Mouse (Mus musculus) lung, embryonic 15.5 days (tissue): ENCODE measurements around the gene N4bp3. TPM values are rescaled to one million over a fixed set of nuclear protein-coding genes. Genes with fewer than 3 reads are reported as not detected.
"Not testable (repeated sequence)": the region's sequence is repeated elsewhere in the genome, so short reads cannot be mapped to it uniquely, and the experiment has no call there.

Experiments used
- ATAC-seq: fragments of 200-750 bp; cut with Nextera tagmentation; 2 replicates; pipeline ENCODE4 v1.8.0; 2017; ENCODE audit warnings: moderate number of reproducible peaks, borderline replicate concordance; ENCODE audit not compliant: low FRiP score, low TSS enrichment; ENCODE audit errors: extremely low read depth
- H3K27ac ChIP-seq: fragments of 300-500 bp; sonication (generic); 2 replicates; pipeline ENCODE4 v1.5.1; 2015; ENCODE audit warnings: moderate library complexity, mild to moderate bottlenecking, inconsistent platforms
- H3K27me3 ChIP-seq: fragments of 300-500 bp; sonication (generic); 2 replicates; pipeline ENCODE4 v1.6.1; 2015; ENCODE audit warnings: inconsistent platforms
- H3K36me3 ChIP-seq: fragments of 300-500 bp; sonication (generic); 2 replicates; pipeline ENCODE4 v1.6.1; 2015; ENCODE audit warnings: inconsistent platforms
- H3K4me1 ChIP-seq: fragments of 300-500 bp; sonication (generic); 2 replicates; pipeline ENCODE4 v1.6.1; 2015; ENCODE audit warnings: inconsistent platforms
- H3K4me2 ChIP-seq: fragments of 300-500 bp; sonication (generic); 2 replicates; pipeline ENCODE4 v1.6.1; 2015; ENCODE audit warnings: inconsistent platforms, mild to moderate bottlenecking, moderate library complexity
- H3K4me3 ChIP-seq: fragments of 300-500 bp; sonication (generic); 2 replicates; pipeline ENCODE4 v1.5.1; 2015; ENCODE audit warnings: mild to moderate bottlenecking, inconsistent platforms
- H3K9ac ChIP-seq: fragments of 300-500 bp; sonication (generic); 2 replicates; pipeline ENCODE4 v1.6.1; 2015; ENCODE audit warnings: inconsistent platforms
- H3K9me3 ChIP-seq: fragments of 300-500 bp; sonication (generic); 2 replicates; pipeline ENCODE4 v1.6.1; 2016; ENCODE audit warnings: inconsistent platforms
- WGBS: fragments of 180-500 bp; shearing (Covaris S2); methylation state at CpG from one replicate; pipeline ENCODE4 v1.1.7; 2015; 5-methylcytosine and 5-hydroxymethylcytosine counted together
- polyA plus RNA-seq: library from polyadenylated mRNA; unstranded; fragments of >200 nt; fragmentation: Nextera tagmentation; extraction: Ambion mirVana; gene quantifications from 2 replicates; pipeline ENCODE4 v1.2.1, GENCODE M21; 2015

The N4bp3 gene
- polyA plus RNA-seq, 1 experiment from 2014 or later: 46.6 TPM

DNA sequence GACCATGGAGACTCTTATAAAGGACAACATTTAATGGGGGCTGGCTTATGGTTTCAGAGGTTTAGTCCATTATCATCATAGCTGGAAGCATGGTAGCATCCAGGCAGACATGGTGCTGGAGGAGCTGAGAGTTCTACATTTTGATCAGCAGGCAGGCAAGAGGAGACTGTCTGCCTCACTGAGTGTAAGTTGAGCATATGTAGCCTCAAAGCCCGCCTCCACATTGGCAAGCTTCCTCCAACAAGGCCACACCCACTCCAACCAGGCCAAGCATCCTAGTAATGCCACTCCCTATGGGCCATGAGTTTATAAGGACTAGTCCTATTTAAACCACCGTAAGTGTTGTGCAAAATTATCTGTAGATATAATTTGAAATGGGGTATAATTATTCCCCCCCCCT is 20.7 kb upstream of the N4bp3 start:
- ATAC-seq: no peak
- Histone ChIP-seq H3K9me3 (no peaks in the 10 kb centered on the region), H3K4me1 (no peaks in the 10 kb centered on the region), H3K36me3 (no peaks in the 10 kb centered on the region), H3K4me2 (no peak overlapping the region), H3K27me3 (no peaks in the 10 kb centered on the region), H3K4me3 (no peak overlapping the region), H3K27ac (no peak overlapping the region), H3K9ac (no peak overlapping the region)
- 73% methylated on average over 2 of the region's 2 CpGs for WGBS

DNA sequence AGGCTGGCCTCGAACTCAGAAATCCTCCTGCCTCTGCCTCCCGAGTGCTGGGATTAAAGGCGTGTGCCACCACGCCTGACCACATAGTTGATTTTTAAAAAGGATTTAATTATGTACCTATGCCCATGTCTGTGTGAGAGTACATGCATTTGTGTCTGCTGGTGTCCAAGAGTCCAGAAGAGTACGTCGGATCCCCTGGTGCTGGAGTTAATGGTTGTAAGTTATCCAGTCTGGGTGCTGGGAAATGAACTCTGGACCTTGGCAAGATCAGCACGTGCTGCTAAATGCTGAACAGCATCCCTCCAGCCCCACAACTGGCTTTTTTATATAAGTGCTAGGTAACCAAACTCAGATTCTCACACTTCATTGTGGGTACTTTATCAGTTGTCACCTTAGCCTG is 20.2 kb upstream of the N4bp3 start:
- Histone ChIP-seq H3K4me1 (no peaks in the 10 kb centered on the region), H3K36me3 (no peaks in the 10 kb centered on the region), H3K27ac (no peak overlapping the region), H3K9me3 (no peaks in the 10 kb centered on the region), H3K4me2 (no peak overlapping the region), H3K27me3 (no peaks in the 10 kb centered on the region), H3K4me3 (no peak overlapping the region), H3K9ac (no peak overlapping the region)
- no peak for ATAC-seq
- 91% methylated on average over 7 of the region's 7 CpGs for WGBS

DNA sequence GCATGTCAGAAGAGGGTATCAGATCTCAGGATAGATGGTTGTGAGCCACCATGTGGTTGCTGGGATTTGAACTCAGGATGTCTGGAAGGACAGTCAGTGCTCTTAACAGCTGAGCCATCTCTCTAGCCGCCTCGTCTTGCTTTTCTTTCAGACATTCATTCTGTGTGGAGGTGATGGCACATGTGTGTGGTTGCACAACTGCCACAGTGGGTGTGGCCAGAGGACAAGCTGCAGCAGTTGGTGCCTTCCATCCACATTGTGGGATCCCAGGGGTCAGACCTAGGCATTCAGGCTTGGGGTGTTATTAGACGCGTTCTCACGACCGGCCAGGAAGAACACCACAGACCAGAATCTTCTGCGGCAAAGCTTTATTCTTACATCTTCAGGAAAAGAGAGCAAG is 14.1 kb upstream of the N4bp3 start:
- not testable (repeated sequence) for ATAC-seq, H3K4me2 ChIP-seq, H3K4me3 ChIP-seq, H3K9me3 ChIP-seq, H3K36me3 ChIP-seq, H3K27me3 ChIP-seq, H3K9ac ChIP-seq, H3K27ac ChIP-seq, H3K4me1 ChIP-seq
- 74% methylated on average over 7 of the region's 7 CpGs for WGBS

DNA sequence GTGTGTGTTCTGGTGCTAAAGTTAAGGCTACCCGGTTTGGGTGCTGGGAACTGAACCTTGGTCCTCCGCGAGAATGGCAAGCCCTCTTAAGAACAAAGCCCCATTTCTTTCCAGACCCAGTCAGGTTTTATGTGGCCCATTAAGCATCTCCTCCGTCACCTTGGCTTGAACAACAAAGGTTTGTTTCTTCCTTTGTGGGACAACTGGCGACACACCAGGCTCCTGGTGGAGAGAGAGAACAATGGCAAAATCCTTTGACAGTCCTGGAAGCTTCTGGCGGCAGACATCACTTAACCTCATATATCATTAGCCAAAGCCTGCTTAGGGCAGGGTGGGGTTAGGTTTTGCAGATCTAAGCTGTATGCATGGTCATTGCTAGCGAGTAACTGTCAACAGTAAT is 12.0 kb upstream of the N4bp3 start:
- Histone ChIP-seq H3K4me2 (no peak overlapping the region), H3K27me3 (no peaks in the 10 kb centered on the region), H3K9ac (no peak overlapping the region), H3K9me3 (no peaks in the 10 kb centered on the region), H3K36me3 (no peaks in the 10 kb centered on the region), H3K4me1 (peaks cover 11% of the 10 kb centered on the region; the same call in 1 of the 2 replicates), H3K27ac (no peak overlapping the region), H3K4me3 (no peak overlapping the region)
- WGBS: 72% methylated on average over 6 of the region's 7 CpGs
- no peak for ATAC-seq

DNA sequence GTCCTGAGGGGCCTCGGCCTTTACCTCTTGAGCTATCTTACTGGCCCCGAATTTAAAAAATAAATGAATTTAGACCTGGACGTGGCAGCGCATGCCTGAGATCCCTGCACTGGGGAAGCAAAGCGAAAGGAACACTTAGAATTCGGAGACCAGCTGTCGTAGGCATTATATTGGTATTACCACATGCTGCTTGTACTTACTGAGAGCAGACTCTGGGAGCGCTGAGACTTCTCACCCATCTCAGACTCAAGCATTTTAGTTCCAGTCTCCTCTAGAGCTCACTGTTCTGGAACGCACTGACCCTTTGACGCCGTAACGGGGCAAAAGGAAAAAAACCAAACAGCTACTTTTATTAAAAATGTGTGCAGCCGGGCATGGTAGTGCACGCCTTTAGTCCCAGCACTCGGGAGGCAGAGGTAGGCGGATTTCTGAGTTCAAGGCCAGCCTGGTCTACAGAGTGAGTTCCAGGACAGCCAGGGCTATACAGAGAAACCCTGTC is 11.3 kb upstream of the N4bp3 start:
- Histone ChIP-seq H3K4me1 (peaks cover 18% of the 10 kb centered on the region; the same call in 1 of the 2 replicates), H3K4me2 (no peak overlapping the region), H3K27me3 (no peaks in the 10 kb centered on the region), H3K36me3 (no peaks in the 10 kb centered on the region), H3K4me3 (no peak overlapping the region), H3K9me3 (no peaks in the 10 kb centered on the region), H3K9ac (no peak overlapping the region), H3K27ac (no peak overlapping the region)
- ATAC-seq: no peak
- WGBS: 81% methylated on average over 16 of the region's 16 CpGs

DNA sequence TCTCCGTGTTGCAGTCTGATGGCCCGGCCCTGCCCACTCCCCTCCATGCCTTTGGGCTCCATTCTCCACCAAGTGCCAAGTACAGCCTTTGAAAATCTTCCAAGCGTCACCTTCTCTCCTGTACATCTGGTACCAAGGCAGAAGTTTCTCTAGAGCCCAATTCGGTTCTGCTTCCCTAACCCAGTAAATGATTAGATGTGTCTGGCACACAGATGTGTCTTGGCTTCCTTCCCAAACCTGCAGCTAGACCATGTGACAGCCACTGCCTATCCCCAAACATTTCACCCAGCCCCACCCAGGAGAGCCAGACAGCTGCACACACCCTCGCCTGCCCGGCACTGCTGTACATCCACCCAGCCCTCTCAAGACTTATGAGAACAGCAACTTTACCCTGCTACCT is 8.1 kb upstream of the N4bp3 start:
- no peak for ATAC-seq
- 47% methylated on average over 6 of the region's 6 CpGs for whole genome bisulfite sequencing
- no peak overlapping the region for H3K9ac ChIP-seq
- no peaks in the 10 kb centered on the region for H3K9me3 ChIP-seq
- no peak overlapping the region for H3K27ac ChIP-seq
- no peak overlapping the region for H3K4me2 ChIP-seq
- H3K4me1 ChIP-seq: peaks cover 19% of the 10 kb centered on the region; the same call in 1 of the 2 replicates
- no peaks in the 10 kb centered on the region for H3K27me3 ChIP-seq
- no peaks in the 10 kb centered on the region for H3K36me3 ChIP-seq
- H3K4me3 ChIP-seq: no peak overlapping the region

DNA sequence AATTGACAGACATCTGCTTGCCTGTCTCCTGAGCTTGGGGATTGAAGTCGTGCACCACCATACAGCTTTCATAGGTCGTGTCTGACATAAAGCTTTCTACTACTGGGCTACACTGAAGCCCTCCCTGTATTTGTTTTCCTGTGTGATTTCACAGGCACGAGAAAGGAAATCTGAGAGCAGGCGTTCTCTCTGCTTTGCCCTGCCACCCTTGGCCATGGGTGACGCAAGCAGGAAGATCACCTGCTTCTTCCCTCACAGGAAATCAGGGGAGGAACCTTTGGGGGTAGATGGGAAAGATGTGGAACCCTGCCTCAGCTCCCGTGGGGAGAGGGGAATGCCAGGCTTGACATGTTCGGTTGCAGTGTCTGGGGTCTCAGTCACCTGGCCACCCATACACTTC is 7.6 kb upstream of the N4bp3 start:
- H3K4me3 ChIP-seq: no peak overlapping the region
- WGBS: 44% methylated on average over 7 of the region's 7 CpGs
- H3K27me3 ChIP-seq: no peaks in the 10 kb centered on the region
- no peak overlapping the region for H3K9ac ChIP-seq
- no peak for ATAC-seq
- peaks cover 19% of the 10 kb centered on the region; the same call in 1 of the 2 replicates for H3K4me1 ChIP-seq
- H3K27ac ChIP-seq: no peak overlapping the region
- no peak overlapping the region for H3K4me2 ChIP-seq
- no peaks in the 10 kb centered on the region for H3K36me3 ChIP-seq
- H3K9me3 ChIP-seq: no peaks in the 10 kb centered on the region

DNA sequence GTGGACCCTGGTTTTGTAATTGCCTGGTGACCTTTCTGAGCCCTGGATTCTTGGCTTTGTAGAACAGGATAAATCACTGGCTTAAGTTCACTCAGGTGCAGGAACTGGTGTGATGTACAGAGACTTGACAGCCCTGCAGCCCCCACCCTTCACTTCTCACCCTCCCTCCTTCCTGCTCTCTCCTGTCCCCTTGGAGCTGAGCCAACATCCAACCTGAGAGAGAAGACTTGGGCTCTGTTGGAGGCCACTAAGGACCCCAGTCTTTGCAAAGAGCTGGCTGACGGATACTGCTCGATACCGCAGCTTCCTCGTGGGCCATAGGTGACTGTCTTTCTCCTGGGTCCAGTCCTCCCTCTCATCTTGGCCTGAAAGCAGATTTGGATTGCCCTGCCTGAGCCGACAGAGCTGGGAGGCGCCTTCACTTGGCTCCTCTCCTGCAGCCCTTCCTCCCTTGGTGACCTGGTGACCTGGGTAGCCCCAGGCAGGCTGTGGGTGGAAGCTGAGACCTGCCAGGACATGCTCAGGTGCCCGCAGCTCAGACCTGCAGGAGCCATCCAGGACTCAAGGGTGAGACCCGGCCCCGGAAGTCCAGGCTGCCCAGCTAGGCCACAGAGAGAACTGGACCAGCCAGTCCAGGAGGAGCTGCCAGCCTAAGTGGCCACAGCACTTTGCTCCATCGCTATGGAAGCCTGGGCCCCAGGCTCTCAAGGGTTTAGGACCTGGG is 6.3 kb upstream of the N4bp3 start:
- Histone ChIP-seq H3K27me3 (no peaks in the 10 kb centered on the region), H3K4me2 (no peak overlapping the region), H3K4me3 (no peak overlapping the region), H3K9me3 (no peaks in the 10 kb centered on the region), H3K9ac (no peak overlapping the region), H3K36me3 (no peaks in the 10 kb centered on the region), H3K27ac (no peak overlapping the region), H3K4me1 (peaks cover 19% of the 10 kb centered on the region; the same call in 1 of the 2 replicates)
- no peak; the same call in 1 of the 2 replicates for ATAC-seq
- WGBS: 54% methylated on average over 10 of the region's 10 CpGs

DNA sequence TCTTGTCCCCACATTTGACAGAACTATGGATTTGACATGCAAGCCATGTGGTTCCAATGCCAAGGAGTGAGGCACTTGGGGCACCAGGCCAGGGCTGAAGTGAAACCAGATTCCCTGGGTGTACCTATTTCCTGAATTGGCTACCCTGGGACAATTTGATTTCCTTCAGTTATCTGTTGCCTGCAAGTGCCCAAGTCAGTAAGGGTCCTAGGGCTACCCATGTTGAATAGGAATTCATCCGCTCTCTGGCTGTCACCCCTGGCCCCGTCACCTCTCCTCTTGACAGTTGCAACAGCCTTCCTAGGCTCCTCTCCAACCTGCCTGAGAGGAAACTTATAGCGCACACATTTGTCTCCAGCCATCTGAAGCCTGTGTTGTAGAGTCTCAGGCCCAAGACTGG is 4.2 kb upstream of the N4bp3 start:
- Histone ChIP-seq H3K27ac (no peak overlapping the region), H3K4me2 (no peak overlapping the region), H3K4me1 (peaks cover 24% of the 10 kb centered on the region; the same call in 1 of the 2 replicates), H3K4me3 (no peak overlapping the region), H3K9me3 (no peaks in the 10 kb centered on the region), H3K36me3 (no peaks in the 10 kb centered on the region), H3K27me3 (no peaks in the 10 kb centered on the region), H3K9ac (no peak overlapping the region)
- 84% methylated on average over 3 of the region's 3 CpGs for WGBS
- ATAC-seq: no peak

DNA sequence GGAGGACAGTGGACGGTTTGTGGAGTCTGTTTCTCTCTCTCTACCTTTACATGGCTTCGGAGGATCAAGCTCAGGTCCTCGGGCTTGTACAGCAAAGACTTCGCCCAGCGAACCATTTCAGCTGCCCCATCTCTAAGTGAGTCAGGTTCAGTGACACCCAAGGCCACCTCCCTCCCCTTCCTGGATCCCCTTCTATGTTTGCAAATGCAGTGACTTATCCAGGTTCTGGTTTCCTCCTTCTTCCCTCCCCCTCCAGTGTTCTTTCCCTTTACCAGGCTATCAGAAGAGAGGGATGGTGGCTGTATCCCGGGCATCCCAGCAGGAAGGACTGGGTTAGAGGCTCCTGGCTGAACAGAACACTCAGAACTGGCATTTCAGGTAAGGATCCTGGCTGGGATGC is 3.1 kb upstream of the N4bp3 start:
- H3K4me1 ChIP-seq: peaks cover 31% of the 10 kb centered on the region

DNA sequence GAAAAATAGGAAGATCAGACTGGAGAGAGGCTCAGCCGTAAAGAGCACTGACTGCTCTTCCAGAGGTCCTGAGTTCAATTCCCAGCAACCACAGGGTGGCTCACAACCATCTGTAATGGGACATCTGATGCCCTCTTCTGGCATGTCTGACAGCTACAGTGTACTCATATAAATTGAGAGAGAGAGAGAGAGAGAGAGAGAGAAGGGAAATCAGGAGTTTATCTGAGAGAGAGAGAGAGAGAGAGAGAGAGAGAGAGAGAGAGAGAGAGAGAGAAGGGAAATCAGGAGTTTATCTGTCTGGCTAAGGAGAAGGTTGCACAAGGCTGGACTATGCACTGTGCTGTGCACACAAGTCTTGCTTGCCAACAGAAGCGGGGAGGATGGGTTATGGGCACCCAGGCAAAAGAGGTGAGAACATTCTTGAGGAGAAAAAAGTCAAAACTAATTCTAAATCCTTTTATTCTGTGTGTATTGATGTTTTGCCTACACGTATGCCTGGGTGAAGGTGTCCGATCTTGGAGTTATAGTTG is 2.3 kb upstream of the N4bp3 start:
- H3K4me3 ChIP-seq: no peak overlapping the region
- H3K27ac ChIP-seq: no peak overlapping the region
- ATAC-seq: no peak
- no peaks in the 10 kb centered on the region for H3K36me3 ChIP-seq
- peaks cover 31% of the 10 kb centered on the region for H3K4me1 ChIP-seq
- H3K9me3 ChIP-seq: no peaks in the 10 kb centered on the region
- H3K27me3 ChIP-seq: peaks cover 3% of the 10 kb centered on the region; the same call in 1 of the 2 replicates
- no peak overlapping the region for H3K9ac ChIP-seq
- H3K4me2 ChIP-seq: no peak overlapping the region
- WGBS: 85% methylated on average over 4 of the region's 4 CpGs

More for the DNA sequence above, 3.1 kb upstream of the N4bp3 start:
- 79% methylated on average over 6 of the region's 6 CpGs for WGBS
- Histone ChIP-seq H3K27ac (no peak overlapping the region), H3K9ac (no peak overlapping the region), H3K9me3 (no peaks in the 10 kb centered on the region), H3K4me2 (no peak overlapping the region), H3K4me3 (no peak overlapping the region), H3K27me3 (peaks cover 3% of the 10 kb centered on the region; the same call in 1 of the 2 replicates), H3K36me3 (no peaks in the 10 kb centered on the region)
- no peak for ATAC-seq

DNA sequence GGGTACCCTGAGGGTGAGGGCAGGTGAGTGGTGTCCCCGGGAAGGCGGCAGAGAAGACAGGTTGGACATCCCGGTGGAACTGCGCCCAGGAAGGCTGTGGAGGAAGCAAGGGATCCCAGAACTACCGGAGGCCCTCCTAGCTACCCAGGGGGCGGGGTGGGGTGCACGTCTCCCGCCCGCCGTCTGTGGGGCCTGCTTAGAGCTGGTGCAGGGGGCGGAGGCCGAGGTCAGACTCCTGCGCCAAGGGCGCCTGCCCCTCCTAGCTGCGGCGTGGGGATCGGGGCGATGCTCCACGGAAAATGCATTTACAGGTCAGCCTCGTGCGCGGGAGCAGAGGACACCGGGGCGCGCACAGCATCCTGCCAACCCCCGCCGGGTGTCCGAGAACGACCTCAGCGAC is 381 bp downstream of the N4bp3 start:
- H3K4me1 ChIP-seq: peaks cover 33% of the 10 kb centered on the region
- peak overlapping the region; percentile 92 for H3K4me2 ChIP-seq
- H3K9me3 ChIP-seq: no peaks in the 10 kb centered on the region
- H3K9ac ChIP-seq: peak overlapping the region; percentile 66
- peak overlapping the region; percentile 66 for H3K27ac ChIP-seq
- ATAC-seq: peak; percentile 16; the same call in 1 of the 2 replicates
- 2% methylated on average over 30 of the region's 30 CpGs for WGBS
- H3K4me3 ChIP-seq: peak overlapping the region; percentile 65
- H3K27me3 ChIP-seq: peaks cover 3% of the 10 kb centered on the region; the same call in 1 of the 2 replicates
- H3K36me3 ChIP-seq: no peaks in the 10 kb centered on the region
